Comparison of ENCODE assay signal across 8 mouse cellular contexts in the genomic region with DNA sequence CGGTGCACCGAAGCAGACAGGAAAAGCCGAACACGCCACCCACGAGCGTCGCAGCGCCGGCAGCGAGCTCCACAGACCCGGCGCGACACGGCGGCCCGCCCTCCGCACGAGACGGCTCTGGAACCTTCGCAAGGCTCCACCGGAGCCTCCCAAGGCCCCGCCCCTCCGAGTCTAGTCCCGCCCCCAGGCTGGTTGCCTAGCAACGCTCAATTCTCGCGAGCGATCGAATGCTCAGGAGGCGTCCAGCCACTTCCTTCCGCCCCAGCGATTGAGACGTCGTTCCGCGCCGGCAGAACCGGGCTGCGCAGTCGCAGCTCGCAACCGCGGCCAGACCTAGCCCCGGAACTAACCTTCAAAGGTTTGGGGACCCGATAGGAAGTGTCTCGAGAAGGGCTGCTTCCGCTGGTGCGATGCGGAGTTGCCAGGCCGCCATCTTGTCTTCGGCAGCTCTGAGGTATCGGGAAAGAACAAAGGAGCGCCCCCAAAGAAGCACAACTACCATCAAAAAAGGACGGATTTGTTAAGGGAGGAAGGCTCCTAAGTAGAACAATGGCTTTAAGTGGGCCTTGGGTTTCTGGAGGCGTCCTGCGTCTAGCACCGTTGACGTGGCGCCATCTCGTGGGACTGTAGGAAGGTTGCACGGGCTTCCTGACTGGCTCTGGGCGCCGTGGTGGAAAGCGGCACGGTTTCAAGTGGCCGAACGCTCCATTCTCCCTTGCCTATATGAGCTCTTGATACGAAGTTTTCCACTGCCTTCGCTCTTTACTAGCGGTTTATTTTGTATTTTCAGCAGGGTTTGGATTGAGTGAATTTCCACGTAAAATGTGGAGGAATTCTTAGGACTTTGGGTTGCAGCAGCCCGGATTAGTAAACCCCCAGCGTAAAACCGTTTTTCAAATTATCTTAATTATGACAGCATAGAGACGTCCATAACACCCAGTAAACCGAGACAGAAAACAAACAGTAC. TPM values are rescaled to one million over a fixed set of nuclear protein-coding genes. Genes with fewer than 3 reads are reported as not detected.
DNase-seq lines count a peak whose midpoint lies in the region; ATAC-seq lines count a peak whose summit lies in the region.

Gene Cacybp, minus strand, starts transcription at position 173 of the 967 bp plus-strand sequence.

- peak within 1 kb of the TSS; percentile 100 for H3K27ac ChIP-seq in hindbrain, embryonic 15.5 days (replicated peaks)

- H3K36me3 ChIP-seq in hindbrain, embryonic 15.5 days: no peaks in the 10 kb centered on the region

- H3K9me3 ChIP-seq in hindbrain, embryonic 15.5 days: no peaks in the 10 kb centered on the region

- H3K4me3 ChIP-seq in hindbrain, embryonic 15.5 days: peak within 1 kb of the TSS; percentile 95

- peak within 1 kb of the TSS; percentile 84 for H3K4me2 ChIP-seq in hindbrain, embryonic 15.5 days

- under 1% methylated on average over 76 of the region's 76 CpGs for WGBS in hindbrain, embryonic 15.5 days

- H3K27me3 ChIP-seq in hindbrain, embryonic 15.5 days: no peaks in the 10 kb centered on the region

- peaks cover 33% of the 10 kb centered on the region for H3K4me1 ChIP-seq in hindbrain, embryonic 15.5 days (replicated peaks)

- peak within 1 kb of the TSS; percentile 93 for H3K9ac ChIP-seq in hindbrain, embryonic 15.5 days

- ATAC-seq in hindbrain, embryonic 15.5 days (ENCODE audit: low FRiP score, low read depth): peak; percentile 98

- DNase-seq in T-cell, adult 2 months (ENCODE audit: low spot score): peak; percentile 100
- DNase-seq in cerebellum, postnatal 36 days: peak; percentile 100
- DNase-seq in frontal cortex, postnatal 36 days (ENCODE audit: low spot score in 2 of 2): peak; percentile 100
- DNase-seq in left cerebral cortex, adult 11 months (ENCODE audit: low spot score): peak; percentile 98
- DNase-seq in lung, postnatal 4 days: peak; percentile 100
- DNase-seq in retina, postnatal 7 days (ENCODE audit: low read depth, low spot score): peak; percentile 100
- peak; percentile 99 for DNase-seq in urinary bladder, adult 2 months (ENCODE audit: low spot score)

RNA-seq across cellular contexts. Expression of gene Cacybp, which starts in this region (rescaled TPM):
- 251 and 263 TPM in 2 replicates for polyA plus RNA-seq in hindbrain, embryonic 15.5 days (2015; fragmentation: Nextera tagmentation; extraction: Ambion mirVana)
- 27.4 and 30.1 TPM in 2 replicates for polyA plus RNA-seq in urinary bladder, adult 2 months (2012; rRNA removed)

Comparison
In these comparisons a context has a peak if more than half of its experiments do, and no peak if none do; other contexts are left out.
1. Peak in every context shown above with its lines: DNase-seq, ATAC-seq, H3K4me3 ChIP-seq and H3K27ac ChIP-seq.